Mouse (Mus musculus) embryonic fibroblast, embryonic 13.5 days (primary cell): ENCODE data around the gene Pam16. TPM values are rescaled to one million over a fixed set of nuclear protein-coding genes. Genes with fewer than 3 reads are reported as not detected.

Experiments used
- H3K27ac ChIP-seq: 2 replicates; pipeline ENCODE4 v1.5.1; 2012; ENCODE audit warnings: low read length, control low read depth, inconsistent platforms; ENCODE audit not compliant: insufficient read depth
- H3K4me1 ChIP-seq: 2 replicates; pipeline ENCODE4 v1.6.1; 2011; ENCODE audit warnings: low read length; ENCODE audit not compliant: control insufficient read depth, insufficient read depth
- H3K4me3 ChIP-seq: 2 replicates; pipeline ENCODE4 v1.5.1; 2011; ENCODE audit warnings: mild to moderate bottlenecking, control low read depth, low read length; ENCODE audit not compliant: insufficient read depth
- CTCF ChIP-seq: IDR thresholded peaks from 2 replicates; pipeline ENCODE4 v1.5.1; 2011; ENCODE audit warnings: mild to moderate bottlenecking, control low read depth, low read length, moderate library complexity, borderline replicate concordance; ENCODE audit not compliant: insufficient read depth
- POLR2A ChIP-seq: IDR thresholded peaks from 2 replicates; pipeline ENCODE4 v1.6.1; 2011; ENCODE audit warnings: low read depth, mild to moderate bottlenecking, control low read depth, low read length, moderate library complexity
- polyA plus RNA-seq: library from polyadenylated mRNA; stranded (reverse); fragments of >200 nt; gene quantifications from 2 replicates; pipeline ENCODE4 v1.2.4, GENCODE M21; 2011; ENCODE audit warnings: low read depth; ENCODE audit not compliant: missing spikeins, insufficient read length

Pam16 gene
- polyA plus RNA-seq, 1 experiment = 33.1 TPM

DNA sequence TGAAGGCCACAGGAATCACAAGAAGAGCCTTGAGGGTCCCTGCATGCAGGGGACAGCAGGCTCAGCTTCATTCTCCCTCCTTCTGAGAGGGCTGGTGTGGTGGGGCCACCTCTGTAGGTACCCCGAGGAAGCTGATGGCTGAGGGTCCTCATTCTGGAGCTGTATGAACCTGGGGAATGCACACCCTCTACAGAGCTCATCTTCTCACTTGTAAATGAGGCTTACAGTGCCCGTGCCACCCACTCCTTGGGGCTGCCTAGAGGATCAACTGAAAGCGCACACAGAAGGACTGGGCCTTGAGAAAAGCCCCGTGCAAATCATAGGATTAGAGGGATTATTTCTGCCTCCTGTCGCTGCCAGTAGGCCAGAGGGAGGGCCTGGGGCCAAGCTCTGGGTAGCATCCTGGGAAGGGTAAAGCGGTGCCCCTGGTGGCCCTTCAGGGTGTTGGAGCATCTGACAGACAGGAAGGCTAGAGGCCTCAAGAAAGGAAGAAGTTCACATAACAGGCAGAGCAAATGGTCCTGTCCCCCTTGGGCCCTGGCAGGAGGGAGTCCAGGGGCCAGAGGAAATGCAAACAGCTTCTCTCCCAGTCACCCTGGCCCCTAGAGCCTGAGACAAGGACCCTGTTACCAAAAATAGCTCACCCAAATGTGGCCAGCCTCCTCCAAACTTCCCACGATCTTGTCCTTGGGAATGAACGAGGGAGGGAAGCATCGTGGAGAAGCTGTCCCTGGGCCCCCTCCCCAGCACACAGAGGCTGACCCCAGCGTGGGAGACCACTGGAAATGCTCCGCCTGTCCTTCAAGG, 31.2 kb upstream of the Pam16 start:
- Histone ChIP-seq H3K4me3 (no peak overlapping the region), H3K4me1 (peaks cover 33% of the 10 kb centered on the region), H3K27ac (peak overlapping the region; percentile 26; the same call in 1 of the 2 replicates)
- TF ChIP-seq POLR2A (no peak), CTCF (no peak)

DNA sequence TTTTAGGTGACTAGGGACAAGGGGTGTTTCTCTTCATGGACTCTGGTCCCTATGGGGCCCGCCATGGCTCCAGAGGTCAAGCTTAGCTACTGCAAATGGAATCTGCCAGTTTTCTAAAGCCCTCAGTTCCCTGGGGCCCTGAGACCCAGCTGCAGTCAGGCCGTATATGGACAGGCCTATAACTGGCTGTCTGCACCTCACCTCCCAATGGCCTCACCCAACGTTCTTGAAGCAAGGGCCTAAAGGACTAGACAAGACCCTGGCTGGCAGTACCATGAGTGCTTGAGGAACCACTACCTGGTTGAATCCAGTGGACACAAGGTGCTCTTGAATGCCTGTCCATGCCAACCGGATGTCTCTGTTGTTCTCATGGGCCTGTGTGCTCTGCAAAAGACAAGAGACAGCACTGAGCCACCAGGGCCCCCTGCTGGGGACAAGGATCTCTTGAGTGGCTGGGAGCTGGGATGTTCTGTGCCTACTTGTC, 30.5 kb upstream of the Pam16 start:
- TF ChIP-seq POLR2A (no peak), CTCF (no peak)
- peak overlapping the region; percentile 26; the same call in 1 of the 2 replicates for H3K27ac ChIP-seq
- H3K4me3 ChIP-seq = no peak overlapping the region
- peaks cover 36% of the 10 kb centered on the region for H3K4me1 ChIP-seq

DNA sequence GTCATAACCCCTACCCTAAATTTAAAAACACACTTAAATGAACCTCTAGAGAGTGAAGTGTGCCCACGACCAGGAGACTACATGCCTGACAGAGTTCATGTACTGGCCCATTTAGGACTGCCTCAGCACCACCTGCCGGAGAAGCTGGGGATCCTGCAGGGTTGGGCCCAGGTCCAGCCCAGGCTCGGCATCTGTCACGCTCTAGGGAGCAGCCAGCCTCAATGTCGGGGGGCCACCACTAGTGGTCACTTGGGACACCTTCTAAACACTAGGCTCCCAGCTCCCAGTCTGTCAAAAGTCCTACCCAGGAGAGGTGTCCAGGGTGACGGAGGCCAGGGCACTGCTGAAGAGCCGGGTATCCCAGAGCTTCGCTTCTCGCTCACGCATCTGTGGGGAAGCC, 29.9 kb upstream of the Pam16 start:
- no peak overlapping the region for H3K4me3 ChIP-seq
- no peak for TF ChIP-seq CTCF
- no peak for TF ChIP-seq POLR2A
- no peak overlapping the region; the same call in 1 of the 2 replicates for H3K27ac ChIP-seq
- peaks cover 36% of the 10 kb centered on the region for H3K4me1 ChIP-seq

- peak overlapping the region; percentile 70 for H3K27ac ChIP-seq
- no peak for TF ChIP-seq POLR2A
- TF ChIP-seq CTCF = no peak
- H3K4me3 ChIP-seq = no peak overlapping the region
- peaks cover 33% of the 10 kb centered on the region for H3K4me1 ChIP-seq
These were observed 28.1 kb upstream of the Pam16 start for GRCm38 (mm10) chr16:4652707-4653416.

- H3K4me1 ChIP-seq = peaks cover 42% of the 10 kb centered on the region
- H3K4me3 ChIP-seq = no peak overlapping the region
- H3K27ac ChIP-seq = peak overlapping the region; percentile 70
- TF ChIP-seq POLR2A (no peak), CTCF (no peak)
These were observed 26.8 kb upstream of the Pam16 start for GRCm38 (mm10) chr16:4651624-4652023.

DNA sequence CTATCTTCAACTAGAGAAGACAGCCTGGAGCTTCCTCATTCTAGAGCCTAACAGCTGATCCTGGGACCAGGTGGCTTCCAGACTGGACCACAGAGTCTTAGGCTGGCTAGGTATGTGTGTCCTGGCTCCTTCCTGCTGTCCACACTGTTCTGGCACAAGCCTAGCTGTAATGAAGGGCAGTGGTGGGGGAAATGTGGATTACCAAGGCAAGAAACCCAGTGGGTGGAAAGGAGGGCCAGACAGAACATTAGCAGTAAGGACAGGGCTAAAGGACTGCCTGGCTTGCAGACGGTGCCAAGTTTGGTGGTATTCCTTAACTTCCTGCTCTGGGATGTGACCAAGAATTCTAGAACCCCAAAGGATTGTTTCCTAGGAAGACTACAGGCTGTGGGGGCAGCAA, 26.3 kb upstream of the Pam16 start:
- TF ChIP-seq POLR2A = 0 out of 2 replicates have a peak, but pooled peaks have one; percentile 14
- TF ChIP-seq CTCF = no peak
- Histone ChIP-seq H3K4me1 (peaks cover 45% of the 10 kb centered on the region), H3K4me3 (no peak overlapping the region), H3K27ac (peak overlapping the region; percentile 70)

GRCm38 (mm10) chr16:4650161-4650560, 25.4 kb upstream of the Pam16 start:
- Histone ChIP-seq H3K4me3 (no peak overlapping the region), H3K4me1 (peaks cover 45% of the 10 kb centered on the region), H3K27ac (peak overlapping the region; percentile 70)
- TF ChIP-seq POLR2A (no peak), CTCF (no peak)

DNA sequence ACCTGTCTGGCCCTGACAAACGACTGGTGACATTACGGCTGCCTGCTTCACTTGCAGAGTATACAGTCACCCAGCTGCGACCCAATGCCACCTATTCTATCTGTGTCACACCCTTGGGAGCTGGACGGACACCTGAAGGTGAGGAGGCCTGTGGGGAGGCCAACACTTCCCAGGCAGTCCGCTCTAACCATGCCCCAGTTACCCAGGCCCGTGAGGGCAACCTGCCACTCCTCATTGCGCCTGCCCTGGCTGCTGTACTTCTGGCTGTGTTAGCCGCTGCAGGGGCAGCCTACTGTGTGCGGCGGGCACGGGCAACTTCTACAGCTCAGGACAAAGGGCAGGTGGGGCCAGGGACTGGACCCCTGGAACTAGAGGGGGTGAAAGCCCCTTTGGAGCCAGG, 24.9 kb upstream of the Pam16 start:
- H3K4me3 ChIP-seq = no peak overlapping the region
- peak overlapping the region; percentile 70 for H3K27ac ChIP-seq
- peaks cover 45% of the 10 kb centered on the region for H3K4me1 ChIP-seq
- TF ChIP-seq POLR2A = no peak
- TF ChIP-seq CTCF = no peak

GRCm38 (mm10) chr16:4649211-4649610, 24.4 kb upstream of the Pam16 start:
- no peak for TF ChIP-seq POLR2A
- Histone ChIP-seq H3K4me1 (peaks cover 48% of the 10 kb centered on the region), H3K4me3 (no peak overlapping the region), H3K27ac (0 out of 2 replicates have a peak overlapping the region, but pooled peaks have one; percentile 83)

DNA sequence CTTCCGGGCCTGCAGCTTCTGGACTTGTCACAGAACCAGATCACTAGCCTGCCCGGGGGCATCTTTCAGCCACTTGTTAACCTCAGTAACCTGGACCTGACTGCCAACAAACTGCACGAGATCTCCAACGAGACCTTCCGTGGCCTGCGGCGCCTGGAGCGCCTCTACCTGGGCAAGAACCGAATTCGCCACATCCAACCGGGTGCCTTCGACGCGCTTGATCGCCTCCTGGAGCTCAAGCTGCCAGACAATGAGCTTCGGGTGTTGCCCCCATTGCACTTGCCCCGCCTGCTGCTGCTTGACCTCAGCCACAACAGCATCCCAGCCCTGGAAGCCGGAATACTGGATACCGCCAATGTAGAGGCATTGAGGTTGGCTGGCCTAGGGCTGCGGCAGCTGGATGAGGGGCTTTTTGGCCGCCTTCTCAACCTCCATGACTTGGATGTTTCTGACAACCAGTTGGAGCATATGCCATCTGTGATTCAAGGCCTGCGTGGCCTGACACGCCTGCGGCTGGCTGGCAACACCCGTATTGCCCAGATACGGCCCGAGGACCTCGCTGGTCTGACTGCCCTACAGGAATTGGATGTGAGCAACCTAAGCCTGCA, 23.7 kb upstream of the Pam16 start:
- peaks cover 52% of the 10 kb centered on the region for H3K4me1 ChIP-seq

More for the DNA sequence above, 23.7 kb upstream of the Pam16 start:
- Histone ChIP-seq H3K27ac (peak overlapping the region; percentile 83), H3K4me3 (no peak overlapping the region)
- TF ChIP-seq POLR2A (no peak), CTCF (no peak)
